Mouse (Mus musculus) kidney, postnatal 0 days (tissue): Measurements from ENCODE around the gene Myo1h. TPM values are rescaled to one million over a fixed set of nuclear protein-coding genes. Genes with fewer than 3 reads are reported as not detected.

Experiments
- ATAC-seq: fragments of 200-750 bp; cut with Nextera tagmentation; replicated peaks from 2 replicates; pipeline ENCODE4 v1.8.0; 2017; ENCODE audit warnings: low read depth, moderate number of reproducible peaks, moderate TSS enrichment, moderate library complexity; ENCODE audit not compliant: low FRiP score
- DNase-seq: peaks from one replicate; pipeline ENCODE4 v3.0.0-alpha.2; 2016; ENCODE audit warnings: low spot score
- H3K27ac ChIP-seq: fragments of 300-500 bp; sonication (generic); 2 replicates; pipeline ENCODE4 v1.5.1; 2014; ENCODE audit warnings: mild to moderate bottlenecking
- H3K27me3 ChIP-seq: fragments of 300-500 bp; sonication (generic); 2 replicates; pipeline ENCODE4 v1.6.1; 2014; ENCODE audit warnings: low read length, mixed read lengths; ENCODE audit not compliant: insufficient read depth
- H3K36me3 ChIP-seq: fragments of 300-500 bp; sonication (generic); 2 replicates; pipeline ENCODE4 v1.6.1; 2014; ENCODE audit warnings: low read length, mixed read lengths; ENCODE audit not compliant: insufficient read depth
- H3K4me1 ChIP-seq: fragments of 300-500 bp; sonication (generic); replicated peaks from 2 replicates; pipeline ENCODE4 v1.6.1; 2014; ENCODE audit warnings: antibody characterized with exemption, low read length, mixed read lengths; ENCODE audit not compliant: insufficient read depth
- H3K4me2 ChIP-seq: fragments of 300-500 bp; sonication (generic); 2 replicates; pipeline ENCODE4 v1.6.1; 2014; ENCODE audit warnings: mild to moderate bottlenecking, low read length, moderate library complexity, mixed read lengths
- H3K4me3 ChIP-seq: fragments of 300-500 bp; sonication (generic); replicated peaks from 2 replicates; pipeline ENCODE4 v1.5.1; 2014; ENCODE audit warnings: low read depth, low read length
- H3K9ac ChIP-seq: fragments of 300-500 bp; sonication (generic); 2 replicates; pipeline ENCODE4 v1.6.1; 2014; ENCODE audit warnings: low read depth, low read length
- H3K9me3 ChIP-seq: fragments of 300-500 bp; sonication (generic); replicated peaks from 2 replicates; pipeline ENCODE4 v1.6.1; 2016; ENCODE audit warnings: low read length, inconsistent platforms, mixed read lengths
- CTCF ChIP-seq: IDR thresholded peaks from 2 replicates; pipeline ENCODE4 v1.5.1; 2016; ENCODE audit warnings: antibody characterized with exemption, low read depth, mild to moderate bottlenecking, moderate library complexity
- WGBS: fragments of 180-500 bp; shearing (Covaris S2); extraction: QIAGEN DNeasy Blood & Tissue Kit; methylation state at CpG from one replicate; pipeline ENCODE4 v1.1.7; 2014; 5-methylcytosine and 5-hydroxymethylcytosine counted together
- polyA plus RNA-seq: library from polyadenylated mRNA; unstranded; fragments of >200 nt; fragmentation: Nextera tagmentation; extraction: Ambion mirVana; gene quantifications from 2 replicates; pipeline ENCODE4 v1.2.1, GENCODE M21; 2015

The Myo1h gene
- polyA plus RNA-seq, 1 experiment from 2014 or later, result 1.4 TPM

GRCm38 (mm10) chr5:114351490-114351889, 62.5 kb downstream of the Myo1h start:
- H3K36me3 ChIP-seq, result no peaks in the 10 kb centered on the region

GRCm38 (mm10) chr5:114356250-114356935, 67.4 kb downstream of the Myo1h start:
- peaks cover 7% of the 10 kb centered on the region; the same call in 1 of the 2 replicates for H3K36me3 ChIP-seq
- DNase-seq (peak; percentile 96), ATAC-seq (peak; percentile 88)
- peak overlapping the region; percentile 83 for H3K27ac ChIP-seq
- H3K4me3 ChIP-seq, result no peak overlapping the region
- H3K4me2 ChIP-seq, result peak overlapping the region; percentile 5; the same call in 1 of the 2 replicates
- 0 out of 2 replicates have a peak, but pooled peaks cover 6% of the 10 kb centered on the region for H3K4me1 ChIP-seq
- H3K9ac ChIP-seq, result no peak overlapping the region
- H3K9me3 ChIP-seq, result no peaks in the 10 kb centered on the region
- WGBS, result 19% methylated on average over 7 of the region's 7 CpGs
- TF ChIP-seq CTCF, result peak; percentile 92
- no peaks in the 10 kb centered on the region for H3K27me3 ChIP-seq

More at GRCm38 (mm10) chr5:114351490-114351889, 62.5 kb downstream of the Myo1h start:
- no peak for TF ChIP-seq CTCF
- Histone ChIP-seq H3K27me3 (no peaks in the 10 kb centered on the region), H3K27ac (no peak overlapping the region), H3K9me3 (no peaks in the 10 kb centered on the region), H3K9ac (no peak overlapping the region), H3K4me3 (no peak overlapping the region), H3K4me1 (no peaks in the 10 kb centered on the region), H3K4me2 (no peak overlapping the region)
- 56% methylated on average over 10 of the region's 10 CpGs for WGBS
- DNase-seq (no peak), ATAC-seq (no peak)

- TF ChIP-seq CTCF, result no peak
- Histone ChIP-seq H3K36me3 (peaks cover 15% of the 10 kb centered on the region; the same call in 1 of the 2 replicates), H3K4me2 (peak overlapping the region; percentile 5; the same call in 1 of the 2 replicates), H3K27me3 (no peaks in the 10 kb centered on the region), H3K9me3 (no peaks in the 10 kb centered on the region), H3K27ac (peak overlapping the region; percentile 83), H3K4me1 (0 out of 2 replicates have a peak, but pooled peaks cover 6% of the 10 kb centered on the region), H3K4me3 (no peak overlapping the region), H3K9ac (no peak overlapping the region)
- ATAC-seq (peak; percentile 81), DNase-seq (peak; percentile 85)
- 42% methylated on average over 23 of the region's 23 CpGs for WGBS
These were observed 68.2 kb downstream of the Myo1h start for GRCm38 (mm10) chr5:114356936-114357751.

GRCm38 (mm10) chr5:114358833-114359232, 69.9 kb downstream of the Myo1h start:
- DNase-seq (no peak), ATAC-seq (no peak)
- WGBS, result 83% methylated on average over 10 of the region's 10 CpGs
- Histone ChIP-seq H3K9me3 (no peaks in the 10 kb centered on the region), H3K9ac (no peak overlapping the region), H3K4me3 (no peak overlapping the region), H3K4me2 (no peak overlapping the region), H3K27me3 (no peaks in the 10 kb centered on the region), H3K4me1 (0 out of 2 replicates have a peak, but pooled peaks cover 6% of the 10 kb centered on the region), H3K27ac (no peak overlapping the region), H3K36me3 (peaks cover 30% of the 10 kb centered on the region)
- TF ChIP-seq CTCF, result no peak

GRCm38 (mm10) chr5:114359586-114359985, 70.6 kb downstream of the Myo1h start:
- Histone ChIP-seq H3K36me3 (peaks cover 37% of the 10 kb centered on the region), H3K9ac (no peak overlapping the region), H3K27ac (no peak overlapping the region), H3K4me1 (0 out of 2 replicates have a peak, but pooled peaks cover 6% of the 10 kb centered on the region), H3K27me3 (no peaks in the 10 kb centered on the region), H3K4me2 (no peak overlapping the region), H3K9me3 (no peaks in the 10 kb centered on the region), H3K4me3 (no peak overlapping the region)
- no peak for TF ChIP-seq CTCF
- no peak for DNase-seq
- ATAC-seq, result no peak
- 67% methylated on average over 8 of the region's 8 CpGs for WGBS

GRCm38 (mm10) chr5:114360968-114361367, 72.0 kb downstream of the Myo1h start:
- WGBS, result 88% methylated on average over 15 of the region's 15 CpGs

More at GRCm38 (mm10) chr5:114360968-114361367, 72.0 kb downstream of the Myo1h start:
- no peak overlapping the region for H3K4me2 ChIP-seq
- H3K27ac ChIP-seq, result no peak overlapping the region
- no peak overlapping the region for H3K4me3 ChIP-seq
- H3K36me3 ChIP-seq, result peaks cover 51% of the 10 kb centered on the region
- DNase-seq (no peak), ATAC-seq (no peak)
- no peak for TF ChIP-seq CTCF
- H3K9ac ChIP-seq, result no peak overlapping the region
- H3K4me1 ChIP-seq, result 0 out of 2 replicates have a peak, but pooled peaks cover 6% of the 10 kb centered on the region
- no peaks in the 10 kb centered on the region for H3K9me3 ChIP-seq
- no peaks in the 10 kb centered on the region for H3K27me3 ChIP-seq
